Mouse (Mus musculus) embryonic facial prominence, embryonic 14.5 days (tissue): Measurements from ENCODE around the gene Dpp9. TPM values are rescaled to one million over a fixed set of nuclear protein-coding genes. Genes with fewer than 3 reads are reported as not detected.

Source experiments
- ATAC-seq: fragments of 200-750 bp; cut with Nextera tagmentation; 2 replicates; pipeline ENCODE4 v1.8.0; 2017; ENCODE audit warnings: low read depth, moderate number of reproducible peaks, moderate TSS enrichment
- DNase-seq: peaks from one replicate; pipeline ENCODE4 v3.0.0-alpha.2; 2015; ENCODE audit warnings: low spot score
- H3K27ac ChIP-seq: fragments of 300-500 bp; sonication (generic); replicated peaks from 2 replicates; pipeline ENCODE4 v1.5.1; 2014; ENCODE audit warnings: low read depth, mild to moderate bottlenecking, low read length, moderate library complexity
- H3K27me3 ChIP-seq: fragments of 300-500 bp; sonication (generic); replicated peaks from 2 replicates; pipeline ENCODE4 v1.6.1; 2014; ENCODE audit warnings: low read length; ENCODE audit not compliant: control insufficient read depth, insufficient read depth
- H3K36me3 ChIP-seq: fragments of 300-500 bp; sonication (generic); 2 replicates; pipeline ENCODE4 v1.6.1; 2014; ENCODE audit warnings: low read length, mixed read lengths; ENCODE audit not compliant: control insufficient read depth, insufficient read depth
- H3K4me1 ChIP-seq: fragments of 300-500 bp; sonication (generic); 2 replicates; pipeline ENCODE4 v1.6.1; 2014; ENCODE audit warnings: antibody characterized with exemption, low read length; ENCODE audit not compliant: control insufficient read depth, insufficient read depth
- H3K4me2 ChIP-seq: fragments of 300-500 bp; sonication (generic); 2 replicates; pipeline ENCODE4 v1.6.1; 2014; ENCODE audit warnings: low read depth, mild to moderate bottlenecking, low read length, moderate library complexity, mixed read lengths
- H3K4me3 ChIP-seq: fragments of 300-500 bp; sonication (generic); 2 replicates; pipeline ENCODE4 v1.5.1; 2014; ENCODE audit warnings: low read depth, mild to moderate bottlenecking, low read length
- H3K9ac ChIP-seq: fragments of 300-500 bp; sonication (generic); 2 replicates; pipeline ENCODE4 v1.6.1; 2014; ENCODE audit warnings: low read depth, mild to moderate bottlenecking, low read length, moderate library complexity, mixed read lengths
- H3K9me3 ChIP-seq: fragments of 300-500 bp; sonication (generic); 2 replicates; pipeline ENCODE4 v1.6.1; 2016; ENCODE audit warnings: low read length; ENCODE audit not compliant: control insufficient read depth
- WGBS: fragments of 180-500 bp; shearing (Covaris S2); extraction: QIAGEN DNeasy Blood & Tissue Kit; methylation state at CpG from one replicate; pipeline ENCODE4 v1.1.7; 2014; 5-methylcytosine and 5-hydroxymethylcytosine counted together
- polyA plus RNA-seq: library from polyadenylated mRNA; unstranded; fragments of >200 nt; fragmentation: Nextera tagmentation; extraction: Ambion mirVana; gene quantifications from 2 replicates; pipeline ENCODE4 v1.2.1, GENCODE M21; 2014

Gene Dpp9
- polyA plus RNA-seq, 1 experiment from 2014 or later = 32.5 TPM

DNA sequence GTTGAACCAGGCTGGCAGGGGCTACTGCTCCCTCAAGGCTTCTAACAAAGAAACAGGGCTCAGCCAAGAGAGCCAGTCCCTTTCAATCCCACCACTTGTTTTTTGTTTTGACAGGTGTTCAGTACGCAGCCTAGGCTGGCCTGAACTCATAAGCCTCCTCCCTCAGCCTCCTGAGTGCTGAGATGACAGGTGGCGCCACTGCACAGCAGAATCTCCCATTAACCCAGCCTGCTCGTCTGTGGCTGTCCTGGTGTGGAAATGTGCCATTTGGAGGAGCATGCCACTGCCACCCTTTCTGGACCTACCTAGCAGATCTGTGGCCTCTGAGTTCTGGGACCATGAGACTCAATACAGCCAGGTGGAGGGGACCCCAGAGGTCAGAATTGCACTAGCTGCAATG, 15.0 kb downstream of the Dpp9 start:
- Histone ChIP-seq H3K9ac (no peak overlapping the region), H3K27ac (no peak overlapping the region), H3K36me3 (peaks cover 94% of the 10 kb centered on the region), H3K4me2 (no peak overlapping the region), H3K4me3 (no peak overlapping the region), H3K27me3 (no peaks in the 10 kb centered on the region), H3K4me1 (no peaks in the 10 kb centered on the region), H3K9me3 (no peaks in the 10 kb centered on the region)
- no peak for ATAC-seq
- 48% methylated on average over 3 of the region's 3 CpGs for WGBS
- peak; percentile 21 for DNase-seq

- no peak for ATAC-seq
- no peaks in the 10 kb centered on the region for H3K4me1 ChIP-seq
- 91% methylated on average over 8 of the region's 8 CpGs for WGBS
- H3K9ac ChIP-seq = no peak overlapping the region
- H3K27me3 ChIP-seq = no peaks in the 10 kb centered on the region
- peaks cover 94% of the 10 kb centered on the region for H3K36me3 ChIP-seq
- no peak overlapping the region for H3K27ac ChIP-seq
- H3K4me2 ChIP-seq = no peak overlapping the region
- no peaks in the 10 kb centered on the region for H3K9me3 ChIP-seq
- H3K4me3 ChIP-seq = no peak overlapping the region
- DNase-seq = no peak
These were observed 16.2 kb downstream of the Dpp9 start for GRCm38 (mm10) chr17:56202476-56202875.

GRCm38 (mm10) chr17:56201642-56202041, 17.1 kb downstream of the Dpp9 start:
- no peaks in the 10 kb centered on the region for H3K9me3 ChIP-seq
- 71% methylated on average over 3 of the region's 3 CpGs for WGBS
- no peaks in the 10 kb centered on the region for H3K4me1 ChIP-seq
- DNase-seq = no peak
- H3K27ac ChIP-seq = no peak overlapping the region
- no peaks in the 10 kb centered on the region for H3K27me3 ChIP-seq
- no peak overlapping the region for H3K9ac ChIP-seq
- peaks cover 94% of the 10 kb centered on the region for H3K36me3 ChIP-seq
- H3K4me2 ChIP-seq = no peak overlapping the region
- H3K4me3 ChIP-seq = no peak overlapping the region
- no peak for ATAC-seq

GRCm38 (mm10) chr17:56200586-56200985, 18.1 kb downstream of the Dpp9 start:
- Histone ChIP-seq H3K9me3 (no peaks in the 10 kb centered on the region), H3K4me2 (no peak overlapping the region), H3K27ac (no peak overlapping the region), H3K36me3 (peaks cover 93% of the 10 kb centered on the region), H3K27me3 (no peaks in the 10 kb centered on the region), H3K4me3 (no peak overlapping the region), H3K4me1 (no peaks in the 10 kb centered on the region), H3K9ac (no peak overlapping the region)
- ATAC-seq = no peak
- 82% methylated on average over 9 of the region's 9 CpGs for WGBS
- DNase-seq = no peak

DNA sequence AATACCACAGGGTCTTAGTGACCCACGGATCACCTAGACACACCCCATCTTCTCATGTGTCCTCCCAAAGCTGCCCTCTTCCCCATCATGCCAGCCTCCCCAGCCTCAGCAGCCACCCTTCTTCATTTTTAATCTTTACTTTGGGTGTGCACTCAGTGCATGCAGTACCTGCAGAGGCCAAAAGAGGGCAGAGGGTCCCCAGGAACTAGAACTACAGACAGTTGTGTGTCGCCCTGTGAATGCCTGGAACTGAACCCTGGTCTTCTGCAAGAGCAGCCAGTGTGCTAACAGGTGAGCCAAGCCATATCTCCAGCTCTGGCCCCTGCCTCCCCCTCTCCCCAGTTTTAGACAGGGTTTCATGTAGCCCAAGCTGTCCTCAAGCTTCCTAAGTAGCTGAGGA, 21.8 kb downstream of the Dpp9 start:
- 75% methylated on average over 2 of the region's 2 CpGs for WGBS
- Histone ChIP-seq H3K27me3 (no peaks in the 10 kb centered on the region), H3K4me3 (no peak overlapping the region), H3K4me1 (no peaks in the 10 kb centered on the region), H3K36me3 (peaks cover 92% of the 10 kb centered on the region), H3K9me3 (no peaks in the 10 kb centered on the region), H3K27ac (no peak overlapping the region), H3K9ac (no peak overlapping the region), H3K4me2 (no peak overlapping the region)
- DNase-seq = no peak
- no peak for ATAC-seq

- Histone ChIP-seq H3K27ac (no peak overlapping the region), H3K4me2 (no peak overlapping the region), H3K27me3 (no peaks in the 10 kb centered on the region), H3K9me3 (no peaks in the 10 kb centered on the region), H3K9ac (no peak overlapping the region), H3K4me3 (no peak overlapping the region), H3K36me3 (peaks cover 94% of the 10 kb centered on the region), H3K4me1 (no peaks in the 10 kb centered on the region)
- ATAC-seq (no peak), DNase-seq (no peak)
- WGBS = 90% methylated on average over 13 of the region's 13 CpGs
These were observed 23.9 kb downstream of the Dpp9 start for GRCm38 (mm10) chr17:56194765-56195164.

DNA sequence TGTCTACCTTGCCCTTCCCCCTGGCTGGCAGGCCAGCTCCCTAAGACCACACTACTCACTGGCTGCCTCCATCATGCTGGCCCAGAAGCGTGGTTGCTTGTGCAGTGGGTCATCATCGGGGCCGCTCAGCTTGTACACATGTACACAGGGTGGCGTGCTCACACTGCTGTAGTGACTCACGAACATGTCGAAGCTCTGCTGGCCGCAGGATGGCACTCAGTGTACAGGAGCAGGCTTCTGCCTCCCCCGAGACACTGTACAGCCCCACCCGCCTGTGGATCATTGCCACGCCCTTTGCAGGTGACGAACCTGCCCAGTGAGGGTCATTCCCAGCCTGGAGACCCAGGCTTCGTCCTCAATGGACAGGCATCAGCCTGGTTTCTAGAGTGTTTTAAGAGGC, 24.3 kb downstream of the Dpp9 start:
- Histone ChIP-seq H3K4me2 (no peak overlapping the region), H3K9ac (no peak overlapping the region), H3K9me3 (no peaks in the 10 kb centered on the region), H3K27me3 (no peaks in the 10 kb centered on the region), H3K4me1 (no peaks in the 10 kb centered on the region), H3K36me3 (peaks cover 94% of the 10 kb centered on the region), H3K27ac (no peak overlapping the region), H3K4me3 (no peak overlapping the region)
- WGBS = 89% methylated on average over 12 of the region's 12 CpGs
- DNase-seq = no peak
- no peak for ATAC-seq

DNA sequence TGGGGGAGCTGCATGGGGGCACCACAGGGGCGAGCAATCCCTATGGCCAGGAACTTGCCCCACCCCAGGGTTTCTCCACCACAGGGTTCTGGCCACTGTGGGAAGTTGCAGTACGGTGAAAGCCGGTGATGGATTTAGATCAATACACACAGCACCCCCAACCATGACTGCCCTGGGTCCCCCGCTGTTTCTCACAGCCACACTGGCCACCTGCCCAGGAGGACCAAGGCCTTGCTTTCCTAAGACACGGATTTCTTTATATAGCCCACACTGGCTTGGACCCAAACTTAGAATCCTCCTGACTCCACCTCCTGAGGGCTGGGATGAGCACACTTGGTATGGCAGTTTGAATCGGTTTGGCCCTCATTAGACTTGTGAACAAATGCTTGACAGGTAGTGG, 27.4 kb downstream of the Dpp9 start:
- WGBS = 82% methylated on average over 5 of the region's 6 CpGs
- Histone ChIP-seq H3K27ac (no peak overlapping the region), H3K9me3 (no peaks in the 10 kb centered on the region), H3K36me3 (peaks cover 94% of the 10 kb centered on the region), H3K4me3 (no peak overlapping the region), H3K4me2 (no peak overlapping the region), H3K4me1 (no peaks in the 10 kb centered on the region), H3K27me3 (no peaks in the 10 kb centered on the region), H3K9ac (no peak overlapping the region)
- ATAC-seq (no peak), DNase-seq (no peak)

- peak overlapping the region; percentile 93; the same call in 1 of the 2 replicates for H3K4me2 ChIP-seq
- DNase-seq = peak; percentile 71
These were observed 33.2 kb downstream of the Dpp9 start for GRCm38 (mm10) chr17:56185281-56186141.

More at GRCm38 (mm10) chr17:56185281-56186141, 33.2 kb downstream of the Dpp9 start:
- Histone ChIP-seq H3K27me3 (no peaks in the 10 kb centered on the region), H3K4me3 (no peak overlapping the region), H3K9me3 (no peaks in the 10 kb centered on the region), H3K36me3 (peaks cover 62% of the 10 kb centered on the region), H3K27ac (peak overlapping the region; percentile 61), H3K9ac (peak overlapping the region; percentile 34; the same call in 1 of the 2 replicates), H3K4me1 (0 out of 2 replicates have a peak, but pooled peaks cover 7% of the 10 kb centered on the region)
- peak; percentile 66; the same call in 1 of the 2 replicates for ATAC-seq
- 34% methylated on average over 11 of the region's 11 CpGs for WGBS
